Mouse (Mus musculus) G1E-ER4 (cell line): ENCODE results near the gene Rilp. TPM values are rescaled to one million over a fixed set of nuclear protein-coding genes. Genes with fewer than 3 reads are reported as not detected.

ENCODE experiments used
- GATA1 ChIP-seq: IDR thresholded peaks from one replicate; pipeline ENCODE4 v1.8.0; 2012; ENCODE audit warnings: low read length, inconsistent platforms
- polyA plus RNA-seq: library from polyadenylated mRNA; stranded (reverse); fragments of >175 nt; gene quantifications from 2 replicates; pipeline ENCODE4 v1.2.3, GENCODE M21; 2012

Gene Rilp
- polyA plus RNA-seq, 1 experiment: 0.37 TPM

DNA sequence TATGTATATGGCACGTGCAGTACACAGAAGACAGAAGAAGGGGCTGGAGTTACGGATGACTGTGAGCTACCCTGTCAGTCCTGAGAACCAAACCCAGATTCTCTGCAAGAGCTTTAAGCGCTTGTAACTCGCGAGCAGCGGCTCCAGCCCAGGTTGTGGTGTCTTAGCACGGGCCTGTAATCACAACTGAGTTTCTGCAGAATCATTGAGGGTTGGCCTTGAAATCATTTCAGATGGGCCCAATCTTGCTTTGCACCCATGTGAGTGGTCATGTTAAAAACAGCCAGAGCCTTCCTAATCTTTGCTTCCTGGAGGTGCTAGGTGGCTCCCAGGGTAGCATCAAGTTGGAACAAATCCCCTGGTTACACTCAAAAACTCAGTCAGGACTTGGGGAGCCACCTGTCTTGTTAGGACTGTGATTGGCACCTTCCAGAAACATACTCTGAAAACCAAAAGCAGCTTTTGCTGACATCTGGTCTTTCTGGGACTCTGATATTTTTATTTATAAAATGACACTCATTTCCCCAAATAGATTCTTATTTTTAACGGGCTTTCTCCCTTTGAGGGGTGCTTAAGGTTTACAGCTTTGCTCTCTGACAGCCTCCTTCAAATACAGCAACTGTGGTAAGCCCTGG is 50.1 kb downstream of the Rilp start:
- no peak for TF ChIP-seq GATA1

DNA sequence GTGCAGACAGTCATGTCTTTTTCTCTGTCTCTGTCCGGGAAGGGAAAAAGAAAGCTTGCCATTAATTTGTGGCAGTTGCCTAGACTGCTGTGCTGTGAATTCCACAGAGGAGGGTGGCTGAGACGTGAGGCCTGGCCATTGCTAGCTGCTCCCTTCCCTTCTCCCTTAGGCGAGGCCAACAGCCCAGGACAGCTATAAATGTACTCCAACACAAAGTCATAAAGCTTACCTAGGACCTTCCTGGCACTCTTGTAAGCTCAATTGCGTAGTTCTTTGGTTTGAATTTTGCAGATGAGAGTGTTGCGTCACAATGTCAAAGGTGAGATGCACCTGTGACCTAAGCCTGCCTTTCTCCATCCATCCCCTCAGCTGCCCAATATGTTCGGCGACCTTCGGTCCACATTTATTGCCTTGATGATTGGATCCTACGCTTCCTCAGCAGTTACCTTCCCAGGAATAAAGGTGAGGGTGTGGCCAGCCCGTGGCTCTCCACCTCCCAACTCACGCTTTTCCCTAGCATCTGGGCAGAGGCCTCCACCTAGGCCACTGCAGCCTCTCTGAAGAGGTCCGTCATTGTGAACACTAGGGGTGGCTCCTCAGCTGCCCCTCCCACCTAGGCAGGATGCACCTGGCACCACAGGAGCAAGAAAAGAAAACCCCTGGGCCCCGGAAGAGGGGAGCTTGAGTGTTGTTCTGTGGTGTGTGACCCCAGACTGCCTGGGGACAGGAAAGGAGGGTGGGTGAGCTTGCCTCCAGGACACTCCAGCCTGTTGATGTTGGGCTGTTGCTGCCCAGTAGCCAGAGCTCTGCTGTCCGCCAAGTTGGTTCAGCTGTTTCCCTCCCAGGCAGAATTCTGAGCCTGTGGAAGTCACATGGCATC is 50.9 kb downstream of the Rilp start:
- TF ChIP-seq GATA1: no peak

DNA sequence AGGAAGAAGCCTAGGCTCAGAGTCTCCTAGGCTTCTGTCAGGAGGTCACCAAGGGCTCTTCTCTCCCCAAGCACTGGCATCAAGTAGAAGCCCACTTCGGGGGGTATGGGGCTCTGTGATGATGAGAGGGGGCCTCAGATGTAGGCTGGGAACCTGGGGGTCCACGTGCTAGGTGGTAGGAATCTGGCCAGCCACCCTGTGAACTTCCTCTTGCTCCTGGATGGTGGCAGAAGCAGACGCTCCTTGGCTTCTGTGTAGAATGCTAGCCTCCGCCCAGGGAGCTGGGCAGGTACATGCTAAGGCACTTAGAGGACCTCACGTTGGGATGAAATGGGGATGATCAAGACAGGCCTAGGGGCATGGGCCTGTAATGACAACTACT is 51.5 kb downstream of the Rilp start:
- TF ChIP-seq GATA1: no peak

Other genes starting within 250 kb of the Rilp start
- 104 and 153 TPM in 2 replicates for gene Rpa1, start 161.8 kb upstream of the Rilp start, polyA plus RNA-seq
- 0.67 and 0.75 TPM in 2 replicates for gene Smyd4, start 161.7 kb upstream of the Rilp start, polyA plus RNA-seq
- not detected in 2 replicates for gene Serpinf1, start 87.4 kb upstream of the Rilp start, polyA plus RNA-seq
- gene Serpinf2, start 70.5 kb upstream of the Rilp start, polyA plus RNA-seq: 0.05 TPM in 1 of 2 replicates, not detected in the other
- 23.4 and 24.8 TPM in 2 replicates for gene Wdr81, start 55.4 kb upstream of the Rilp start, polyA plus RNA-seq
- not detected in 2 replicates for gene Tlcd2, start 48.4 kb upstream of the Rilp start, polyA plus RNA-seq
- gene Prpf8, start 23.3 kb upstream of the Rilp start, polyA plus RNA-seq: 57.7 and 84.3 TPM in 2 replicates
- 0.03 and 0.04 TPM in 2 replicates for gene Scarf1, start 3.4 kb downstream of the Rilp start, polyA plus RNA-seq
- gene Slc43a2, start 21.6 kb downstream of the Rilp start, polyA plus RNA-seq: 5.1 and 6.5 TPM in 2 replicates
- gene Pitpna, start 78.0 kb downstream of the Rilp start, polyA plus RNA-seq: 36.7 and 46.7 TPM in 2 replicates
- gene Inpp5k, start 120.9 kb downstream of the Rilp start, polyA plus RNA-seq: 23.9 and 39.1 TPM in 2 replicates
- gene Myo1c, start 140.4 kb downstream of the Rilp start, polyA plus RNA-seq: 32.6 and 47.1 TPM in 2 replicates
- gene Crk, start 169.2 kb downstream of the Rilp start, polyA plus RNA-seq: 124 and 160 TPM in 2 replicates
- gene Ywhae, start 222.8 kb downstream of the Rilp start, polyA plus RNA-seq: 432 and 613 TPM in 2 replicates